Mouse (Mus musculus): Measurements from ENCODE around the gene Defb48.

- TF ChIP-seq CTCF (IDR thresholded peaks at IDR 0.05; ENCODE audit: low read depth): no peak
- no peak for TF ChIP-seq EP300 (IDR thresholded peaks at IDR 0.05; ENCODE audit: low read depth)
Measured at GRCm38 (mm10) chr14:62946794-62947193, 37.5 kb downstream of the Defb48 start.

All from heart, postnatal 0 days (tissue).